Mouse (Mus musculus): ENCODE measurements around the gene Ccdc78.

Gene Ccdc78

DNA sequence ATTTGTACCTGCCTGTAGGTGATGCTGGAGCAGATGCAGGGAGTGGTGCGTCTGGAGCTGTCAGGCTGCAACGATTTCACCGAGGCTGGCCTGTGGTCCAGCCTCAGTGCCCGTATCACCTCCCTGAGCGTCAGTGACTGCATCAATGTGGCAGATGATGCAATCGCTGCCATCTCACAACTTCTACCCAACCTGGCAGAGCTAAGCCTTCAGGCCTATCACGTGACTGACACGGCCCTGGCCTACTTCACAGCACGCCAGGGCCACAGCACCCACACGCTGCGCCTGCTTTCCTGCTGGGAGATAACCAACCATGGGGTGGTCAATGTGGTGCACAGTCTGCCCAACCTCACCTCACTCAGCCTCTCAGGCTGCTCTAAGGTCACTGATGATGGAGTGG, 31.3 kb downstream of the Ccdc78 start:
- DNase-seq = no peak

GRCm38 (mm10) chr17:25818851-25819780, 32.7 kb downstream of the Ccdc78 start:
- no peak for DNase-seq

DNA sequence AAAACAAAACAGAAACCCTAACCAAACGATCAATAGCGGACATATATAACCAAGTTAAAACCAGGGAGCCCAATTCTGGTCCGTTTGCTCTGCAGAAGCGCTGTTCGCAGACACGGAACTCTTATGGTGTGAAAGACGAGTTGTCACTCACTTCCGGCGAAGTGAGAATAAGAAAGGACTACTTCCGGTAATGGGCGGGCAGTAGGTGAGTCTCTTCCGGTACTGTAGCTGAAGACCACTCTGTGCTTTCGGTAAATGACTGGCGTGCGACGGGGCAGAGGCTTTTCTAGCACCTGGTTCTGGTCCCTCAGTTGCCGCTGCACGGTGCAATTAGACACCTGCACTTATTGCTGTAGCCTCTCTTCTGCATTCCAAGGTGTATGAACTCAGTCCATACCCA, 37.1 kb downstream of the Ccdc78 start, which contains the start of gene Wdr24:
Gene Wdr24 (plus strand): TSS at position 176 of the 400 bp plus-strand sequence.
- peak; percentile 83 for DNase-seq

DNA sequence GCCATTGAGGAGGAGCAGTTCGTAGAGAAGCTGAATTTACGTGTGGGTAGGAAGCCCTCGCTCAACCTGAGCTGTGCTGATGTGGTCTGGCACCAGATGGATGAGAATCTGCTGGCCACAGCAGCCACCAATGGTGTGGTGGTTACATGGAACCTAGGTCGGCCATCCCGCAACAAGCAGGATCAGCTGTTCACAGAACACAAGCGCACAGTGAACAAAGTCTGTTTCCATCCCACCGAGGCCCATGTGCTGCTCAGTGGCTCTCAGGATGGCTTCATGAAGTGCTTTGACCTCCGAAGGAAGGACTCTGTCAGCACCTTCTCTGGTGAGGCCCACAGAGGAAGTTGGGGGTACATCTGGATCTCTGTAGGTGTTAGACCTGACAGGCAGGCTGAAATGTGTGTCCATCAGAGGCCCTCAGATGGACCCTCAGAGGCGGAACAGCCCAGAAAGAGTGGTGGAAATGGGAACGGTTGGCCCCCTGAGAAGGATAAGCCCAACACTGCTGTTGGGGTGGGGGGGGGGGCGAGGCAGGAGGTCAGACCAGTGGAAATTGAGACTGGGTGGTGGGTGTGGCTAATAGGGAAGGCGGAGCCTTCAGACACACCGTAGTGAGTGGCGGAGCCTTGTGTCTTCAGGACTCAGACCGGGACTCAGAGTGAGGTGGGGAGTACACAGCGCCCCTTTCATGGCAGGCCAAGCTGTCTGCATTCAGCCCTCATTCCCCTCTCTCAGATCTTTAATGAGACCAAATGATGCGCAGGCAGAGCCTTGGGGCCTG, 38.2 kb downstream of the Ccdc78 start:
- DNase-seq = no peak

- no peak for DNase-seq
These were observed 38.9 kb downstream of the Ccdc78 start for GRCm38 (mm10) chr17:25825311-25825710.

- DNase-seq = no peak
These were observed 39.7 kb downstream of the Ccdc78 start for GRCm38 (mm10) chr17:25825984-25826570.

GRCm38 (mm10) chr17:25827011-25827410, 40.6 kb downstream of the Ccdc78 start:
- DNase-seq = no peak

DNA sequence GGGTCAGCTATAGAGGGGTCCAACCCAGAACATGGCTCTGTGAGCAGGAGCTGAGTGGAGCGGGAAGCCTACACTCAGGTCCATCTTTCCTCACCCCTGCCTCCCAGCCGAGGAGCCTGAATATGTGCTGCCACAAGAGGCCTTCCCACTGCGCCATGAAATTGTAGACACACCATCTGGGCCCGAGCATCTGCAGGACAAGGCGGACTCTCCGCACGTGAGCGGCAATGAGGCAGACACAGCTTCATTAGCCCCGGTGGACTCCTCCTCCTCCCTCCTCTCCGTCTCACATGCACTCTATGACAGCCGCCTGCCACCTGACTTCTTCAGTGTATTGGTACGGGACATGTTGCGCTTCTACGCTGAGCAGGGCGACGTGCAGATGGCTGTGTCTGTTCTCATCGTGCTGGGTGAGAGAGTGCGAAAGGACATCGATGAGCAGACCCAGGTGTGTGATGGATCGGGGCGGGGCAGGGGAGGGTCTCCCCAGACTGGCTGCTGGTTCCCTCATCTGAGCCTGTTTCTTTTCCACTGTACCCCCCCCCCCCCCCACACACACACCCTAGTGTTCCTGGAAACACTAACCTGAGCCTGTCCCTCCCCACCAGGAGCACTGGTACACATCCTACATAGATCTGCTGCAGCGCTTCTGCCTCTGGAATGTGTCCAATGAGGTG, 41.3 kb downstream of the Ccdc78 start:
- DNase-seq = no peak

- DNase-seq = no peak
These were observed 41.8 kb downstream of the Ccdc78 start for GRCm38 (mm10) chr17:25828223-25828594.

DNA sequence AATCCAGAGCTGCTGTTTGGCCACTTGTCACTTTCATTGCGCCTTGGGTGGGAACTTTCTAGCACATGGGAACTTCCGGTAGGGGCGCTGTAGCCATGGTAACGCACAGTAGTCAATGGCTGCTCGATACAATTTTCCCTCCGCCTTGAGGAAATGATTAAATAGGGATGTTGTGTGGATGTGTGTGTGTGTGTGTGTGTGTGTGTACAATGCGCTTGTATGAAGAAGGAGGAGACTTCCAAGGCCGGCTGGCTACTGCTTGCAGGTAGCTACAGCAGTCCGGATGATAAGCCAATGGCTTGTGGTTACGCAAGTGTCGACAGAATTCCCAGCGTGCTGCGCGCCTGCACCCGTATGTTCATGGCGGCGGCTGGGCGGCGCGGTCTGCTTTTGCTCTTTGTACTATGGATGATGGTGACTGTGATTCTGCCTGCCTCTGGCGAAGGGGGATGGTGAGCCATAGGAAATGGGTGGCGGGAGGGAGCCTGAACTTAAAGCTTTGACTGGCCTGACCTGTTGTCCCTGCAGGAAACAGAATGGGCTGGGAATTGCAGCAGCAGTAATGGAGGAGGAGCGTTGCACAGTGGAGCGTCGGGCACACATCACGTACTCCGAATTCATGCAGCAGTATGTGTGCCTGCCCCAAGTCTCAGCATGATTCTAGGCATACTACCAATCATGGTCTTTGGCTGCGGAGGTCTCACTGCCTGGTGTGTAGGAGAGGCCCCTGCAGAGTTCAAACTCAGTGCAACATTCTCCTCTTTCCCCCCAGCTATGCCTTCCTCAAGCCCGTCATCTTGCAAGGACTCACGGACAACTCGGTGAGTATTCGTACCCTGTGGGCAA, 42.6 kb downstream of the Ccdc78 start, which contains the start of gene Jmjd8:
Gene Jmjd8 (plus strand): TSS at position 156 of the 846 bp plus-strand sequence.
- DNase-seq = peak; percentile 77

DNA sequence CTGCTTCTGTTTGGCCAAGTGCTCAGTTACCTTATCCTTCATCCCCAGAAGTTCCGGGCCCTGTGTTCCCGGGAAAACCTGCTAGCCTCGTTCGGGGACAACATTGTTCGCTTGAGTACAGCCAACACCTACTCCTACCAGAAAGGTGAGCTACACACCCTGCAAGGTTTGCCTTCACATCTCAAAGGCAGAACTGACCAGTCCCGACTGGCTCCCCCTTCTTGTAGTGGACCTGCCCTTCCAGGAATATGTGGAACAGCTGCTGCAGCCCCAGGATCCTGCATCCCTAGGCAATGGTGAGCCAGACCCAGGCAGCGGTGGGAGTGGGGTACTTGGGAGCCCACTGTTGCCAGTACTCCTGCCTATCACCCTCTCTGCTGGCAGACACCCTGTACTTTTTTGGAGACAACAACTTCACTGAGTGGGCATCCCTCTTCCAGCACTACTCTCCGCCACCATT, 43.2 kb downstream of the Ccdc78 start:
- DNase-seq = no peak

- no peak for DNase-seq
These were observed 43.9 kb downstream of the Ccdc78 start for GRCm38 (mm10) chr17:25830200-25830753.

DNA sequence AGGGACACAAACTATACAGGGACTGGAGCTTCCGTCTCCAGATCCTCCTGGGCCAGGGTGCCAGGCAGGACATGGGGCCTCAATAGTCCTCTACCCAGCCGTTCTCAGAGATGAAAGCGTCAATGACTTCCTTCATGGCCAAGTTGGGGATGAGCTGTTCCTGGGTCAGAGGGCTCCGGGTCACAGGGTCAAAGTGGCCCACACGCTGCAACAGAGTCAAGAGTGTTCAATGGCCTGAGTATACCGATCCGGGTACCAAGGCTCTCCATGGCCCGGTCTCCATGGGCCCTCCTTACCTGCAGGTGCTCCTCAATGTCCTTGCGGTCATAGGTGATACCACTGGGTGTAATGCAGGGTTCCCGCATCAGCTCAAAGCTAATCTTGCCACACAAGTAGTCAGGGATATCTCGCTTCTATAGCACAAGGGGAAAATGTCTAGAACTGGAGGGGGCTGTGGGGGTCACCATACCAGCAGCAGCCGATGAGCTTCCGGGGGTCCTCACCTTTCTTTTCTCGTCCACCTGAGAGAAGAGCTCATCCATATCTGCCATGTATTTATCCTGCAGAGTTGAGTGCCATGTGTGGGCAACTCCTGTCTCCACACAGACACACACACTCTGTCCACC, 44.5 kb downstream of the Ccdc78 start:
- DNase-seq = no peak

GRCm38 (mm10) chr17:25831451-25832281, 45.3 kb downstream of the Ccdc78 start:
- DNase-seq = peak; percentile 64

- peak; percentile 99 for DNase-seq
These were observed 46.3 kb downstream of the Ccdc78 start for GRCm38 (mm10) chr17:25832436-25833290.

- DNase-seq = no peak
These were observed 46.9 kb downstream of the Ccdc78 start, which contains the start of gene Stub1 for GRCm38 (mm10) chr17:25833291-25833663. Gene Stub1, minus strand, starts transcription at chr17:25833404.

- peak; percentile 52 for DNase-seq
These were observed 47.7 kb downstream of the Ccdc78 start for GRCm38 (mm10) chr17:25833961-25834594.

- DNase-seq = peak; percentile 59
These were observed 48.3 kb downstream of the Ccdc78 start for GRCm38 (mm10) chr17:25834595-25835222.
